Mouse (Mus musculus): ENCODE results near the gene Cox10. TPM values are rescaled to one million over a fixed set of nuclear protein-coding genes. Genes with fewer than 3 reads are reported as not detected.

Cox10 gene
- polyA plus RNA-seq, 1 experiment from 2014 or later, result 28.9 TPM

DNA sequence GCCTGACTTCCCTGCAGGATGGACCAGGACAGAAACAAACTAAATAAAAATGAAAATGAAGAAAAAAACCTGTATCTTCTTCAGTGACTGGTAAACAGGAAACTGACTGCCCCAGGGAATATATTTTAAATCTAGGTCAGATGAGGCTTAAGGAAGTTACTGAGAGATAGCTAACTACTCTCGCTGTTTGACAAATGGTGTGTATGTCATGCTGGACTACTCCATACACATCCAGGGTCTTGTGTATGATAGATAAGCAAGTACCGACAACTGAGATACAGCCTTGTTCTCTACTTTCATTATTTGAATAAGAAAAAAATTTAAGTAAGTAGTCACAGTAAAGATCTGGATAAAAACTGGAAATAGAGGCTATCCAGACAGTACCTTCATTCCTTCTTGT is 20.0 kb downstream of the Cox10 start:
- Histone ChIP-seq H3K9ac (ENCODE audit: low read depth, low read length) (no peak overlapping the region), H3K4me1 (ENCODE audit: control insufficient read depth, insufficient read depth, low read depth, low read length) (no peaks in the 10 kb centered on the region), H3K4me3 (ENCODE audit: low read length) (no peak overlapping the region), H3K27me3 (replicated peaks; ENCODE audit: control insufficient read depth, insufficient read depth, low read length) (no peaks in the 10 kb centered on the region), H3K4me2 (ENCODE audit: low read length) (no peak overlapping the region), H3K36me3 (ENCODE audit: control insufficient read depth, insufficient read depth, low read length) (peaks cover 9% of the 10 kb centered on the region), H3K27ac (ENCODE audit: low read depth, low read length) (no peak overlapping the region), H3K9me3 (ENCODE audit: control insufficient read depth, low read length) (no peaks in the 10 kb centered on the region)
- WGBS, result 96% methylated on average over 2 of the region's 2 CpGs
- ATAC-seq, result no peak

DNA sequence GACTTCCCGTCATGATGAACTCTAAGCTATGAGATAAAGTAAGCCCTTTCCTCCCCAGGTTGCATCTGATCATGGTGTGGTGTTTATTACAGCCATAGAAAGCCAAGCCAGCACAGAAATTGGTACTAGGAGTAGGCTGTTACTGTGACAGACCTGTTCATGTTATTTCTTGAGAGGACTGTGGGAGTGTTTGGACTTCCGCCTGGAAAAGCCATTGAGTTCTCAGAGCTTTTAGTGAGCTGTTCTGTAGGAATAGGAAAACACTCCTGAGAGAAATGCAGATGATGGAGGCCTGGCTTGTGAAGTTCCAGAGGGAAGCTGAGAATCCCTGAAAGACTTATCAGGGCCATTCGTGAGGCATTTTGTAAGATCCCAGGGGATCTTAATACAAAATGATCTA is 20.8 kb downstream of the Cox10 start:
- 92% methylated on average over 3 of the region's 3 CpGs for WGBS

DNA sequence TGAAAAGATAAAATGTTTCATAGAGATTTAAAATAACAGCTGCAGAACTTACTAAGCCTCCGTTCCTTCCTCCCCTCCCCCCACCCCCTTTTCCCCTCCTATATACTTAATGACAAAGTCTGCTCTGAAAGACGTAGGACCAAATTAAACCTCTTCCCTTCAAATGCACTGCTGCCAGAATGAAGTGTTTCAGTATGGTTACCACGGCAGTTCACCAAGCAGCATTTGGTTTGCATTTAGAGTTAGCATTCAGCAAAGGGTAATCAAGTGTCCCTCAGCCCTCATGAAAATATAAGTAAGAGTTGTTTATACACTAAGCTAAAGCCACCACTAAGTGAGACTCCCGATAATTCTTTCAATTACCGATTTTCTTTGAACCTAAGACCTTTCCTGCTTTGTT is 25.9 kb downstream of the Cox10 start:
- Histone ChIP-seq H3K9me3 (ENCODE audit: control insufficient read depth, low read length) (no peaks in the 10 kb centered on the region), H3K9ac (ENCODE audit: low read depth, low read length) (no peak overlapping the region), H3K4me3 (ENCODE audit: low read length) (no peak overlapping the region), H3K27ac (ENCODE audit: low read depth, low read length) (no peak overlapping the region), H3K27me3 (replicated peaks; ENCODE audit: control insufficient read depth, insufficient read depth, low read length) (no peaks in the 10 kb centered on the region), H3K36me3 (ENCODE audit: control insufficient read depth, insufficient read depth, low read length) (peaks cover 4% of the 10 kb centered on the region; the same call in 1 of the 2 replicates), H3K4me1 (ENCODE audit: control insufficient read depth, insufficient read depth, low read depth, low read length) (no peaks in the 10 kb centered on the region; the same call in 1 of the 2 replicates), H3K4me2 (ENCODE audit: low read length) (no peak overlapping the region)
- ATAC-seq, result no peak
- WGBS, result 79% methylated on average over 5 of the region's 5 CpGs

More for the DNA sequence above, 20.8 kb downstream of the Cox10 start:
- Histone ChIP-seq H3K9me3 (ENCODE audit: control insufficient read depth, low read length) (no peaks in the 10 kb centered on the region), H3K36me3 (ENCODE audit: control insufficient read depth, insufficient read depth, low read length) (peaks cover 9% of the 10 kb centered on the region), H3K27ac (ENCODE audit: low read depth, low read length) (no peak overlapping the region), H3K4me3 (ENCODE audit: low read length) (no peak overlapping the region), H3K4me2 (ENCODE audit: low read length) (no peak overlapping the region), H3K27me3 (replicated peaks; ENCODE audit: control insufficient read depth, insufficient read depth, low read length) (no peaks in the 10 kb centered on the region), H3K9ac (ENCODE audit: low read depth, low read length) (no peak overlapping the region), H3K4me1 (ENCODE audit: control insufficient read depth, insufficient read depth, low read depth, low read length) (no peaks in the 10 kb centered on the region)
- no peak for ATAC-seq

DNA sequence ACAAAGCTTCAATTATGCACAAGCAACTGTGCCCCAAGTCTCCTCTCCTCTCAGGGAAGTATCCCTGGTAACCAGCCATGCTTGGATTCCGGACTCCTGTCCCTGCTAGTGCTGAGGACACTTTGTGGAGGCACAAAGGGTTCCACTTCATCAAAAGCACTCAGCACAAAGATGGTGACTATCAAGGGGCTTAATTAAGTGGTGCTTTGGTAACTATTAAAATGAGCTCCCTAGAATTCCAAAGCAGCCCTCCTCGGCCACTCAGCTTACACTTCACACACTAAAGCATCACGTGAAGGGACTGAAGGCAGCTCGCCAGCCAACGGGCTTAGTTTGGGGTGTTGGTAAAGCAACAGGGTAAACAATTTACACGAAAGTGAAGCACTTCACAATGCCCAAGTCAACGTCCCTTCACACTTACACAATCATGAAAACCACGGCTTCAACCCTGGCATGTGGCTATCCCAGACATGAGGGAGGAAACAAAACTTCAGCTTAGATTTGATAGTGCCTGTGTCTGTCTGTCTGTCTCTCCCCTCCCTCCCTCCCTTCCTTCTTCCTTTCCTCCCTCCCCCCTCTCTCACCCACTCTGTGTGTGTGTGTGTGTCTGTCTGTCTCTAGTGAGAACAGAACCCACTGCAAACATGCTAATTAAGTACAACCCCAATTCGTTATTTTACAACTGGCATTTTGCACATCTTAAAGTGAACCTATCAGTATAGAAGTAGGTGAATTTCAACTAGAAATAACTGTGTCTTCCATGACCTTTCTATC is 27.9 kb downstream of the Cox10 start:
- peak; percentile 94 for ATAC-seq
- Histone ChIP-seq H3K4me2 (ENCODE audit: low read length) (no peak overlapping the region), H3K9me3 (ENCODE audit: control insufficient read depth, low read length) (no peaks in the 10 kb centered on the region), H3K9ac (ENCODE audit: low read depth, low read length) (no peak overlapping the region), H3K4me3 (ENCODE audit: low read length) (no peak overlapping the region), H3K27me3 (replicated peaks; ENCODE audit: control insufficient read depth, insufficient read depth, low read length) (no peaks in the 10 kb centered on the region), H3K27ac (ENCODE audit: low read depth, low read length) (no peak overlapping the region), H3K4me1 (ENCODE audit: control insufficient read depth, insufficient read depth, low read depth, low read length) (no peaks in the 10 kb centered on the region; the same call in 1 of the 2 replicates), H3K36me3 (ENCODE audit: control insufficient read depth, insufficient read depth, low read length) (no peaks in the 10 kb centered on the region)
- WGBS, result 35% methylated on average over 9 of the region's 9 CpGs

DNA sequence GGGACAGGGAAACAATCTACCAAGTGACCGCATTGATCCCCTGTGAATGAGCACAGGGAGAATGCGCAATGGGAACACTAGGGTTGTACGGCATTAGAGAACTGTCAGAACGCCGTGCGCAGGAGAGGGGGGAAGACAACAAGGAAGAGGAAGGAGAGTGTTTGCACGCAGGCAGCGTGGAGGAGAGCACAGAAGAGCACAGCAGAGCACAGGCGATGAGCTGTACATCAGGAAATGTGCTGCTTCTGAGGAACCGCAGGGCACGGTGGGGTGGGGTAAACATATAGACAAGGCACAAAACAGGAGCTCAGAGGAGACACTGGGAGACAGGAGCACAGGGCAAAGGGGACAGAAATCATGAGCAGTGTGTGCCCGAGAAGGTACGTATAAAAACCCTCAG is 31.8 kb downstream of the Cox10 start:
- whole genome bisulfite sequencing, result 91% methylated on average over 13 of the region's 13 CpGs
- no peaks in the 10 kb centered on the region; the same call in 1 of the 2 replicates for H3K4me1 ChIP-seq (ENCODE audit: control insufficient read depth, insufficient read depth, low read depth, low read length)
- H3K27ac ChIP-seq (ENCODE audit: low read depth, low read length), result no peak overlapping the region
- no peak overlapping the region for H3K4me3 ChIP-seq (ENCODE audit: low read length)
- no peak overlapping the region for H3K4me2 ChIP-seq (ENCODE audit: low read length)
- no peak overlapping the region for H3K9ac ChIP-seq (ENCODE audit: low read depth, low read length)
- no peak for ATAC-seq
- no peaks in the 10 kb centered on the region for H3K9me3 ChIP-seq (ENCODE audit: control insufficient read depth, low read length)
- H3K27me3 ChIP-seq (replicated peaks; ENCODE audit: control insufficient read depth, insufficient read depth, low read length), result no peaks in the 10 kb centered on the region
- no peaks in the 10 kb centered on the region; the same call in 1 of the 2 replicates for H3K36me3 ChIP-seq (ENCODE audit: control insufficient read depth, insufficient read depth, low read length)

DNA sequence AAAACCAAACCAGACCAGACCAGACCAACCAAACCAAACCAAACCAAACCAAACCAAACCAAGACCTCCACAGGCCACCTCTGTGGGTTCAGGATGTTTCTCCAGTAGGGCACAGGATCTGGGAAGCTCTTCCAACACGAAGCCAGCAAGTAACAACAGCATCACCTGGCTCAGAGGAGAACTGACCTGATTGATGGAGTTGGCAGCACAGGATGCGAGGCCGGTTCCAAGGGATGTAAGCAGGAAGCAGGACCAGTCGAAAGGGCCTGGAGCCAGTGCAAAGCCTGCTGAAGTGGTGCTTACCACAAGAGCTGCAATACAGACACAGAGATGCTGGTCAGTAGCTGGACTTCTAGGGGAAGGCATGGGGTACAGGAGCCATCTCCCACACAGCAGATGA is 34.2 kb downstream of the Cox10 start:
- ATAC-seq, result no peak
- Histone ChIP-seq H3K36me3 (ENCODE audit: control insufficient read depth, insufficient read depth, low read length) (no peaks in the 10 kb centered on the region; the same call in 1 of the 2 replicates), H3K27ac (ENCODE audit: low read depth, low read length) (no peak overlapping the region), H3K4me2 (ENCODE audit: low read length) (no peak overlapping the region), H3K9ac (ENCODE audit: low read depth, low read length) (no peak overlapping the region), H3K27me3 (replicated peaks; ENCODE audit: control insufficient read depth, insufficient read depth, low read length) (no peaks in the 10 kb centered on the region), H3K9me3 (ENCODE audit: control insufficient read depth, low read length) (no peaks in the 10 kb centered on the region), H3K4me3 (ENCODE audit: low read length) (no peak overlapping the region), H3K4me1 (ENCODE audit: control insufficient read depth, insufficient read depth, low read depth, low read length) (no peaks in the 10 kb centered on the region; the same call in 1 of the 2 replicates)
- 92% methylated on average over 4 of the region's 4 CpGs for WGBS

DNA sequence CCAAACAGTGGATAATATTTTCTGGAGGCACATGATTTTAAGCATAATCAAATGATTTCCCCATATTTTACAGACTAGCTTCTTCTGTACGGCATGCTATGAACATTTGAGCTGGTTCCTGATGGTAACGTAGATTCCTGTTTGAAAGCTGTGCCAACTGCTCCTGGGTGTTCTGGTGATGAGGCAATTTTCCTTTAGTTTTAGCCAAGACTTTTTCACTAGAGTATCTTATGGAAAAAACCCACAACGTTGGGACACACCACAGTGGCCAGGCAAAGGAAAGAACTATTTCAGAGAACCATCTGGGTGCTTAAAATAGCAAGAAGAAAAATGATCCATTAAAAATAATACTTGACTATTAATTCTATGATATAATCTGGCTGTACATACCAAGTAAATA is 35.2 kb downstream of the Cox10 start:
- no peak overlapping the region for H3K4me2 ChIP-seq (ENCODE audit: low read length)
- H3K4me3 ChIP-seq (ENCODE audit: low read length), result no peak overlapping the region
- H3K27ac ChIP-seq (ENCODE audit: low read depth, low read length), result no peak overlapping the region
- no peaks in the 10 kb centered on the region; the same call in 1 of the 2 replicates for H3K36me3 ChIP-seq (ENCODE audit: control insufficient read depth, insufficient read depth, low read length)
- no peak for ATAC-seq
- no peaks in the 10 kb centered on the region for H3K27me3 ChIP-seq (replicated peaks; ENCODE audit: control insufficient read depth, insufficient read depth, low read length)
- no peak overlapping the region for H3K9ac ChIP-seq (ENCODE audit: low read depth, low read length)
- WGBS, result 91% methylated on average over 3 of the region's 3 CpGs
- H3K9me3 ChIP-seq (ENCODE audit: control insufficient read depth, low read length), result no peaks in the 10 kb centered on the region
- H3K4me1 ChIP-seq (ENCODE audit: control insufficient read depth, insufficient read depth, low read depth, low read length), result no peaks in the 10 kb centered on the region

DNA sequence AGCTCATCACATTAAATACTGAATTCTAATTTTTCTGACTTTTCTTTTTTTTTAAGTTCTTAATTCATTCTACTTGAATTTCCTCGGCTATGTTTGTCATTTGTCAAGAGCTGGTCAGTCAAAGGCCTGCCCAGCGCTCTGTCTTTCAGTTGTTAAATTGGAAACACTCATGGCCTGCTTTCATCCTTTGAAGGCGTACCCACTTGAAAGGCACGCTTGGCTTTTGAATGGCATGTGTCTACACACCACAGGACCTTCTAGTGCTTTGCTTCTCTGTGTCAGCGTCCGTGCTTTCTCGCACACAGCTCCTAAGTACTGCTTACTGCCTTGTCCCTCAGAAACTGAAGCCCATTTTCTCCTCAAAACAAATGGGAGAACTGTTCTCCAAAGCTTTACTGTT is 38.0 kb downstream of the Cox10 start:
- H3K9me3 ChIP-seq (ENCODE audit: control insufficient read depth, low read length), result no peaks in the 10 kb centered on the region
- no peaks in the 10 kb centered on the region for H3K27me3 ChIP-seq (replicated peaks; ENCODE audit: control insufficient read depth, insufficient read depth, low read length)
- 58% methylated on average over 7 of the region's 7 CpGs for WGBS
- no peak overlapping the region for H3K4me2 ChIP-seq (ENCODE audit: low read length)
- H3K36me3 ChIP-seq (ENCODE audit: control insufficient read depth, insufficient read depth, low read length), result no peaks in the 10 kb centered on the region; the same call in 1 of the 2 replicates
- H3K4me1 ChIP-seq (ENCODE audit: control insufficient read depth, insufficient read depth, low read depth, low read length), result no peaks in the 10 kb centered on the region
- no peak overlapping the region for H3K4me3 ChIP-seq (ENCODE audit: low read length)
- no peak overlapping the region for H3K9ac ChIP-seq (ENCODE audit: low read depth, low read length)
- no peak overlapping the region for H3K27ac ChIP-seq (ENCODE audit: low read depth, low read length)
- ATAC-seq, result no peak

DNA sequence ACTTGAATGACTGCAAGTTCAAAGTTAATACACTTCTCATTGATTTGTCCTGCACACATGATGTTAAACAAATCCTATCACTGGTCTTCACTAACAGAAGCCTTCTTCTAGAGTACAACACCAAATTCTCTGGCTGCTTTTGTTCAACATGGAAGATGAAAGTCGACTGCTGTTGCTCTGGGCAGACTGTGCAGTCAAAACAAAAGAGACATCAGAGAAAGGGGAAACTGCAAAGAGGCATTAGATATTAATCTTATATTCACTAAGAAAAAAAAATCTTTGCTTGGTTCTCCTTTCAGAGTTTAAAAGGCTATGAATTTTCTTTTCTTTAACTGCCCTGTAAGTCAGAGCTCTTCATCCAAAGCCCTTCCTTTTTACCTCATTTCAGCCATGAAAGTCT is 39.7 kb downstream of the Cox10 start:
- no peak overlapping the region for H3K4me3 ChIP-seq (ENCODE audit: low read length)
- no peaks in the 10 kb centered on the region for H3K9me3 ChIP-seq (ENCODE audit: control insufficient read depth, low read length)
- no peaks in the 10 kb centered on the region for H3K36me3 ChIP-seq (ENCODE audit: control insufficient read depth, insufficient read depth, low read length)
- no peak overlapping the region for H3K27ac ChIP-seq (ENCODE audit: low read depth, low read length)
- no peak overlapping the region for H3K9ac ChIP-seq (ENCODE audit: low read depth, low read length)
- no peaks in the 10 kb centered on the region for H3K4me1 ChIP-seq (ENCODE audit: control insufficient read depth, insufficient read depth, low read depth, low read length)
- no peaks in the 10 kb centered on the region for H3K27me3 ChIP-seq (replicated peaks; ENCODE audit: control insufficient read depth, insufficient read depth, low read length)
- ATAC-seq, result no peak
- WGBS, result 24% methylated on average over 1 of the region's 1 CpGs
- no peak overlapping the region for H3K4me2 ChIP-seq (ENCODE audit: low read length)

Measured in hindbrain, embryonic 16.5 days (tissue).